Mouse (Mus musculus) spleen, adult 10 weeks (tissue): Measurements from ENCODE around the gene Olfr43. TPM values are rescaled to one million over a fixed set of nuclear protein-coding genes. Genes with fewer than 3 reads are reported as not detected.

Source experiments
- polyA plus RNA-seq: library from polyadenylated mRNA; stranded (reverse); fragments of 350-450 nt; fragmentation: Illumina TruSeq; extraction: RNeasy Lipid Tissue Mini Kit (QIAGEN cat#74804); gene quantifications from one replicate; pipeline ENCODE4 v1.2.3, GENCODE M21; 2015; ENCODE audit warnings: low replicate concordance; ENCODE audit not compliant: insufficient read depth

Olfr43 gene
- not detected for polyA plus RNA-seq

GRCm38 (mm10) chr11:74211279-74211678 is at the start of gene Olfr43:
Gene Olfr43 (minus strand): TSS chr11:74211379.

GRCm38 (mm10) chr11:74259508-74259907 is 48.3 kb upstream of the Olfr43 start, which contains the start of gene Olfr406:
Gene Olfr406 (plus strand): TSS chr11:74259808.

GRCm38 (mm10) chr11:74185949-74186348 is 25.2 kb downstream of the Olfr43 start, which contains the start of gene Olfr403:
Gene Olfr403 (plus strand): TSS chr11:74186249.

Other genes with a start within 250 kb of the Olfr43 start
- gene Olfr398, start 221.0 kb downstream of the Olfr43 start, polyA plus RNA-seq, result not detected
- not detected for gene Olfr139, start 154.8 kb downstream of the Olfr43 start, polyA plus RNA-seq
- not detected for gene Olfr399, start 154.8 kb downstream of the Olfr43 start, polyA plus RNA-seq
- not detected for gene Zfp616, start 141.4 kb downstream of the Olfr43 start, polyA plus RNA-seq
- gene Olfr401, start 97.7 kb downstream of the Olfr43 start, polyA plus RNA-seq, result not detected
- not detected for gene Olfr402, start 57.9 kb downstream of the Olfr43 start, polyA plus RNA-seq
- not detected for gene Olfr403, start 25.1 kb downstream of the Olfr43 start, polyA plus RNA-seq
- not detected for gene Olfr406, start 48.4 kb upstream of the Olfr43 start, polyA plus RNA-seq
- gene Olfr59, start 72.4 kb upstream of the Olfr43 start, polyA plus RNA-seq, result not detected
- gene Olfr410, start 126.7 kb upstream of the Olfr43 start, polyA plus RNA-seq, result not detected
- not detected for gene Olfr411, start 141.3 kb upstream of the Olfr43 start, polyA plus RNA-seq
- gene Olfr412, start 150.7 kb upstream of the Olfr43 start, polyA plus RNA-seq, result not detected